Mouse (Mus musculus) olfactory bulb, adult 2 months (tissue): ENCODE measurements around the gene Nudcd2. TPM values are rescaled to one million over a fixed set of nuclear protein-coding genes. Genes with fewer than 3 reads are reported as not detected.

Experiments
- H3K27ac ChIP-seq: fragments of 200-500 bp; 2 replicates; pipeline ENCODE4 v1.5.1; 2012; ENCODE audit warnings: low read depth, low read length; ENCODE audit not compliant: insufficient read depth
- H3K4me1 ChIP-seq: fragments of 200-500 bp; 2 replicates; pipeline ENCODE4 v1.6.1; 2012; ENCODE audit warnings: low read length; ENCODE audit not compliant: control insufficient read depth, insufficient read depth
- H3K4me3 ChIP-seq: fragments of 200-500 bp; 2 replicates; pipeline ENCODE4 v1.5.1; 2012; ENCODE audit warnings: mild to moderate bottlenecking, low read depth, low read length, moderate library complexity; ENCODE audit not compliant: insufficient read depth
- CTCF ChIP-seq: fragments of 200-500 bp; IDR thresholded peaks from 2 replicates; pipeline ENCODE4 v1.5.1; 2012; ENCODE audit warnings: low read depth, mild to moderate bottlenecking, low read length, moderate library complexity; ENCODE audit not compliant: insufficient read depth
- POLR2A ChIP-seq: fragments of 200-500 bp; IDR thresholded peaks from 2 replicates; pipeline ENCODE4 v1.6.1; 2012; ENCODE audit warnings: mild to moderate bottlenecking, low read depth, low read length, moderate library complexity; ENCODE audit not compliant: insufficient read depth
- WGBS: fragments of 180-500 bp; shearing (Covaris S2); methylation state at CpG from one replicate; pipeline ENCODE4 v1.1.7; 2018; 5-methylcytosine and 5-hydroxymethylcytosine counted together
- polyA plus RNA-seq: library from polyadenylated mRNA; stranded (reverse); fragments of >200 nt; gene quantifications from 2 replicates; pipeline ENCODE4 v1.2.4, GENCODE M21; 2012; ENCODE audit warnings: low replicate concordance; ENCODE audit not compliant: missing spikeins, insufficient read depth, insufficient read length

The Nudcd2 gene
- polyA plus RNA-seq, 1 experiment, result not detected

- no peak overlapping the region for H3K27ac ChIP-seq
- 75% methylated on average over 8 of the region's 8 CpGs for WGBS
- no peak for TF ChIP-seq POLR2A
- TF ChIP-seq CTCF, result no peak
- H3K4me1 ChIP-seq, result no peaks in the 10 kb centered on the region
- H3K4me3 ChIP-seq, result no peak overlapping the region
These were observed 50.9 kb downstream of the Nudcd2 start for GRCm38 (mm10) chr11:40784326-40784725.

GRCm38 (mm10) chr11:40786900-40787299 lies 53.4 kb downstream of the Nudcd2 start:
- Histone ChIP-seq H3K4me3 (no peak overlapping the region), H3K4me1 (no peaks in the 10 kb centered on the region), H3K27ac (no peak overlapping the region)
- no peak for TF ChIP-seq CTCF
- TF ChIP-seq POLR2A, result no peak
- WGBS, result 87% methylated on average over 2 of the region's 2 CpGs

Other genes starting within 250 kb of the Nudcd2 start
- gene Mat2b, start 38.5 kb upstream of the Nudcd2 start, polyA plus RNA-seq, result not detected in 2 replicates
- gene Hmmr, start 245 bp upstream of the Nudcd2 start, polyA plus RNA-seq, result not detected in 2 replicates
- gene Ccng1, start 21.6 kb downstream of the Nudcd2 start, polyA plus RNA-seq, result not detected in 2 replicates